Mouse (Mus musculus) thymus, adult 2 months (tissue): ENCODE measurements at regions not wholly inside any gene's neighbourhood (a gene's known extent, or its start where the extent isn't known, plus 50 kb on each side); places are given as distances from the start of the nearest gene placed in this dataset.

Source experiments
- DNase-seq: peaks from one replicate; pipeline ENCODE4 v3.0.0; 2021
- H3K27ac ChIP-seq: fragments of 200-500 bp; 2 replicates; pipeline ENCODE4 v1.5.1; 2012; ENCODE audit warnings: low read length, control low read depth; ENCODE audit not compliant: control insufficient read depth, insufficient read depth
- H3K27me3 ChIP-seq: fragments of 200-500 bp; 2 replicates; pipeline ENCODE4 v1.6.1; 2012; ENCODE audit warnings: mild to moderate bottlenecking, low read length, moderate library complexity, mixed read lengths; ENCODE audit not compliant: control insufficient read depth, insufficient read depth
- H3K36me3 ChIP-seq: fragments of 200-500 bp; 2 replicates; pipeline ENCODE4 v1.6.1; 2012; ENCODE audit warnings: mild to moderate bottlenecking, low read length, moderate library complexity; ENCODE audit not compliant: control insufficient read depth, insufficient read depth
- H3K4me1 ChIP-seq: fragments of 200-500 bp; replicated peaks from 2 replicates; pipeline ENCODE4 v1.6.1; 2012; ENCODE audit warnings: low read length; ENCODE audit not compliant: control insufficient read depth, insufficient read depth
- H3K4me3 ChIP-seq: fragments of 200-500 bp; 2 replicates; pipeline ENCODE4 v1.5.1; 2012; ENCODE audit warnings: mild to moderate bottlenecking, low read length, control low read depth, moderate library complexity; ENCODE audit not compliant: control insufficient read depth, insufficient read depth
- CTCF ChIP-seq: fragments of 200-500 bp; IDR thresholded peaks from 2 replicates; pipeline ENCODE4 v1.5.1; 2012; ENCODE audit warnings: mild to moderate bottlenecking, control low read depth, low read length, moderate library complexity, borderline replicate concordance; ENCODE audit not compliant: control insufficient read depth, poor library complexity, insufficient read depth; ENCODE audit errors: extremely low read depth
- POLR2A ChIP-seq: fragments of 200-500 bp; IDR thresholded peaks from 2 replicates; pipeline ENCODE4 v1.6.1; 2012; ENCODE audit warnings: mild to moderate bottlenecking, low read length, control low read depth, moderate library complexity; ENCODE audit not compliant: control insufficient read depth, poor library complexity, insufficient read depth; ENCODE audit errors: extremely low read depth
- WGBS: fragments of 180-500 bp; shearing (Covaris S2); methylation state at CpG from one replicate; pipeline ENCODE4 v1.1.7; 2018; 5-methylcytosine and 5-hydroxymethylcytosine counted together

DNA sequence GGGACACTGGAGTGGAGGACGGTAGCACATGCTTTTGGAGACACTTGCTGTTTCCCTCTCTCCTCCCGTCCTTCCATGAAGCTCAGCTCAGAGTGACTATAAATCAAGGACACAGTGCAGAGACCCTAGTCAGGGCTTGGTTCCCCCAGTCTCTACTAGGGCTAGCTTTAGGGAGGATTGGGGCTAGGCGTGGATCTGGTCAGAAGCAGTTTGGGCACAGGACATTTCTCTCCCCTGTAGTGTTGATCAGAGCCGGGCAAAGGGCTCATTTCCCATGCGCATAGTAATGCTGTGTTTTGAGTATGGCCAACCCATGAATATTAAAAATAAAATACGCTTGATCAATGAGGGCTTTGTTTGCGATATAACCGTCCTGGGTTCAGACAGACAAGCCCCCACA, 149.1 kb upstream of the Cdh4 start:
- H3K27me3 ChIP-seq: no peaks in the 10 kb centered on the region
- no peak for DNase-seq
- H3K4me1 ChIP-seq: no peaks in the 10 kb centered on the region
- H3K27ac ChIP-seq: no peak overlapping the region
- no peak overlapping the region for H3K4me3 ChIP-seq
- TF ChIP-seq POLR2A: no peak
- TF ChIP-seq CTCF: no peak
- H3K36me3 ChIP-seq: no peaks in the 10 kb centered on the region
- 87% methylated on average over 8 of the region's 8 CpGs for WGBS

- Histone ChIP-seq H3K36me3 (no peaks in the 10 kb centered on the region), H3K4me1 (no peaks in the 10 kb centered on the region), H3K27ac (no peak overlapping the region), H3K4me3 (no peak overlapping the region), H3K27me3 (no peaks in the 10 kb centered on the region)
- no peak for TF ChIP-seq POLR2A
- no peak for TF ChIP-seq CTCF
- WGBS: 89% methylated on average over 9 of the region's 9 CpGs
- DNase-seq: no peak
These were observed 145.2 kb upstream of the Cdh4 start for GRCm38 (mm10) chr2:179297057-179297456.

- no peak overlapping the region for H3K27ac ChIP-seq
- no peak overlapping the region for H3K4me3 ChIP-seq
- H3K27me3 ChIP-seq: no peaks in the 10 kb centered on the region
- TF ChIP-seq POLR2A (no peak), CTCF (no peak)
- DNase-seq: no peak
- 71% methylated on average over 8 of the region's 8 CpGs for WGBS
- no peaks in the 10 kb centered on the region for H3K4me1 ChIP-seq
- no peaks in the 10 kb centered on the region for H3K36me3 ChIP-seq
These were observed 138.5 kb upstream of the Cdh4 start for GRCm38 (mm10) chr2:179303765-179304164.

GRCm38 (mm10) chr2:179307286-179307931, 134.8 kb upstream of the Cdh4 start:
- no peak overlapping the region for H3K27ac ChIP-seq
- H3K4me3 ChIP-seq: no peak overlapping the region
- H3K4me1 ChIP-seq: no peaks in the 10 kb centered on the region
- H3K36me3 ChIP-seq: no peaks in the 10 kb centered on the region
- no peak for DNase-seq
- WGBS: 34% methylated on average over 11 of the region's 11 CpGs
- no peaks in the 10 kb centered on the region for H3K27me3 ChIP-seq
- no peak for TF ChIP-seq POLR2A
- TF ChIP-seq CTCF: no peak

- 30% methylated on average over 3 of the region's 3 CpGs for WGBS
- TF ChIP-seq CTCF: no peak
- TF ChIP-seq POLR2A: no peak
- Histone ChIP-seq H3K27ac (no peak overlapping the region), H3K4me3 (no peak overlapping the region), H3K27me3 (no peaks in the 10 kb centered on the region), H3K36me3 (no peaks in the 10 kb centered on the region), H3K4me1 (no peaks in the 10 kb centered on the region)
- no peak for DNase-seq
These were observed 134.3 kb upstream of the Cdh4 start for GRCm38 (mm10) chr2:179307932-179308303.

GRCm38 (mm10) chr2:179318046-179318445, 124.2 kb upstream of the Cdh4 start:
- H3K4me1 ChIP-seq: no peaks in the 10 kb centered on the region
- TF ChIP-seq POLR2A (no peak), CTCF (no peak)
- no peak for DNase-seq
- WGBS: 90% methylated on average over 6 of the region's 6 CpGs
- H3K27ac ChIP-seq: no peak overlapping the region
- H3K36me3 ChIP-seq: no peaks in the 10 kb centered on the region
- no peak overlapping the region for H3K4me3 ChIP-seq
- H3K27me3 ChIP-seq: no peaks in the 10 kb centered on the region

DNA sequence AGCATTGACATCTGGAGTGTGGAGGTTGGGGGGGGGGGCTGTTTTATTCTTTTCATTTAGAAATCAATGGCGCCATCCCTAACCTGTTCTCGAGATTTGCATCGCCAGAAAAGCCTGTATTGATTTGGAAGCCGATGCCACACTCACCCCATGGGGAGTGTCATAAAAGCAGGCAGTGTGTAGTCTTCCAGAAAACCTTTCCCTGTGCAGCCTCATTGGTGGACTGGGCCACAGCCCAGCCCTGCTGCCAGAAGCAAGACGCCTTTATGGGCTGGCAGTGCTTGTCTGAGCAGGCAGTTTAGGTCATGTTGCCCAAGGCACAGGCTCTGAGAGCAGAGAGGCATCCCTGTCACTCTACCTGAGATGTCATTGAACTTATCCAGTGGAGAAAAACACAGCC, 117.0 kb upstream of the Cdh4 start:
- Histone ChIP-seq H3K27me3 (no peaks in the 10 kb centered on the region), H3K27ac (no peak overlapping the region), H3K4me1 (no peaks in the 10 kb centered on the region), H3K36me3 (no peaks in the 10 kb centered on the region), H3K4me3 (no peak overlapping the region)
- no peak for DNase-seq
- TF ChIP-seq POLR2A (no peak), CTCF (no peak)
- WGBS: 86% methylated on average over 5 of the region's 5 CpGs
